30 mouse cellular contexts compared by ENCODE assay signal in the genomic region with DNA sequence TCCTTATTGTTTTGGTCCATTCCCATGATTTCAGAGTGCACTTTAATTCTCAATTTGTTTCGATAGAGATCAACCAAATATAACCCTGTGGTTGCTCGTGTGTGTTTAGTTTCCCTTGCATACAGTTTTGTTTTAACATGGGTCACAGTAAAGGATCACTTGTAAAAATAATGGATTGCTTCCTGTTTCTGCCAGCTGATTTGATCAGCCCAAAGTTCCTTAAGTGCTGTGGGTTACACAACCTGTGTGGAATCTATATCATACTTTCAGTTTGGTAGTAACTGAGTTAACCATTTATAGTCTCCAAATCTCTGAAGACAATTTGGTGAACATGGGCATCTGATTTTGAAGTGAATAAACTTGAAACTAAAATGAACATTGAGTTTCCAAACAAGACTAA. TPM values are rescaled to one million over a fixed set of nuclear protein-coding genes. Genes with fewer than 3 reads are reported as not detected.
"Had no signal": no experiment of that assay in that cellular context is flagged by ENCODE, and none has a peak within 500 bp of the region (broad histone marks: within the 10 kb centered on the region; RNA-seq: fewer than 3 reads in every experiment).

No protein-coding gene starts in this region.

- H3K4me3 ChIP-seq: gastrocnemius, adult 2 months; heart, adult 2 months; heart, embryonic 13.5 days; heart, embryonic 15.5 days; hindbrain, embryonic 13.5 days; hindbrain, embryonic 15.5 days; limb, embryonic 10.5 days; limb, embryonic 12.5 days; liver, embryonic 13.5 days had no signal

- ATAC-seq: hindbrain, postnatal 0 days; intestine, embryonic 16.5 days had no signal

- H3K36me3 ChIP-seq: heart, embryonic 13.5 days; heart, embryonic 15.5 days; hindbrain, embryonic 15.5 days; limb, embryonic 10.5 days; limb, embryonic 12.5 days; liver, embryonic 13.5 days had no signal

- H3K4me1 ChIP-seq: liver, embryonic 13.5 days had no signal

- H3K27me3 ChIP-seq: heart, embryonic 13.5 days; heart, embryonic 15.5 days; hindbrain, embryonic 13.5 days; hindbrain, embryonic 15.5 days; limb, embryonic 12.5 days; liver, embryonic 13.5 days had no signal

- H3K9me3 ChIP-seq: heart, embryonic 13.5 days; heart, embryonic 15.5 days; hindbrain, embryonic 13.5 days; hindbrain, embryonic 15.5 days; limb, embryonic 10.5 days; limb, embryonic 12.5 days; liver, embryonic 13.5 days had no signal

- H3K27ac ChIP-seq: gastrocnemius, adult 2 months; heart, adult 2 months; heart, embryonic 13.5 days; heart, embryonic 15.5 days; hindbrain, embryonic 13.5 days; hindbrain, embryonic 15.5 days; hindbrain, postnatal 0 days; kidney, postnatal 0 days; limb, embryonic 10.5 days; limb, embryonic 12.5 days; liver, embryonic 13.5 days had no signal

- H3K9ac ChIP-seq: heart, embryonic 13.5 days; heart, embryonic 15.5 days; hindbrain, embryonic 13.5 days; hindbrain, embryonic 15.5 days; limb, embryonic 12.5 days; liver, embryonic 13.5 days had no signal

- H3K4me2 ChIP-seq: heart, embryonic 11.5 days; heart, embryonic 13.5 days; heart, embryonic 15.5 days; hindbrain, embryonic 13.5 days; hindbrain, embryonic 15.5 days; limb, embryonic 12.5 days; liver, embryonic 11.5 days; liver, embryonic 13.5 days had no signal

- DNase-seq: gastrocnemius, adult 2 months; gastrocnemius, postnatal 10 days; gastrocnemius, postnatal 25 days; heart, adult 11 months; heart, adult 2 months; heart, postnatal 14 days; heart, postnatal 36 days; kidney, adult 11 months; kidney, adult 2 months; kidney, postnatal 14 days; kidney, postnatal 36 days; layer of hippocampus, adult 9-11 months; layer of hippocampus, postnatal 36 days; liver; liver, embryonic 13.5 days had no signal

RNA-seq across cellular contexts. Expression of gene Gdf7, which starts 41.5 kb away (rescaled TPM):
- total RNA-seq: gastrocnemius, adult 2 months; gastrocnemius, postnatal 10 days; gastrocnemius, postnatal 25 days; gastrocnemius, postnatal 4 days; hematopoietic stem cell, adult 5-6 weeks had no signal
- polyA plus RNA-seq: heart, embryonic 13.5 days; heart, embryonic 15.5 days; heart, postnatal 0 days; intestine, embryonic 14.5 days; intestine, embryonic 16.5 days; liver, embryonic 11.5 days; liver, embryonic 13.5 days had no signal
